Mouse (Mus musculus): ENCODE measurements around the gene Olfr222.

- TF ChIP-seq CTCF (IDR thresholded peaks at IDR 0.05; ENCODE audit: extremely low read depth, insufficient read depth, insufficient read length, insufficient replicate concordance) (no peak), POLR2A (IDR thresholded peaks at IDR 0.05; ENCODE audit: low read depth, low read length) (no peak)
These were observed 13.2 kb downstream of the Olfr222 start for GRCm38 (mm10) chr11:59562837-59563236.
